Mouse (Mus musculus): ENCODE data around the gene Plekha1. TPM values are rescaled to one million over a fixed set of nuclear protein-coding genes. Genes with fewer than 3 reads are reported as not detected.
A peak's percentile ranks its signal among the peaks of the same experiment; 100 is the strongest.

Gene Plekha1
- polyA plus RNA-seq, 1 experiment, result 157 TPM

GRCm38 (mm10) chr7:130862501-130862900, 3.1 kb upstream of the Plekha1 start:
- TF ChIP-seq CTCF (IDR thresholded peaks at IDR 0.05; ENCODE audit: borderline replicate concordance, extremely low read depth, insufficient read depth, insufficient read length), result no peak
- no peak for TF ChIP-seq POLR2A (IDR thresholded peaks at IDR 0.05; ENCODE audit: borderline replicate concordance, extremely low read depth, insufficient read depth, insufficient read length, poor library complexity, severe bottlenecking)
- DNase-seq (ENCODE audit: low read depth), result peak; percentile 72

- DNase-seq (ENCODE audit: low read depth), result no peak
- TF ChIP-seq POLR2A (IDR thresholded peaks at IDR 0.05; ENCODE audit: borderline replicate concordance, extremely low read depth, insufficient read depth, insufficient read length, poor library complexity, severe bottlenecking), result no peak
- TF ChIP-seq CTCF (IDR thresholded peaks at IDR 0.05; ENCODE audit: borderline replicate concordance, extremely low read depth, insufficient read depth, insufficient read length), result no peak
Observed at GRCm38 (mm10) chr7:130864711-130865110, 845 bp upstream of the Plekha1 start.

DNA sequence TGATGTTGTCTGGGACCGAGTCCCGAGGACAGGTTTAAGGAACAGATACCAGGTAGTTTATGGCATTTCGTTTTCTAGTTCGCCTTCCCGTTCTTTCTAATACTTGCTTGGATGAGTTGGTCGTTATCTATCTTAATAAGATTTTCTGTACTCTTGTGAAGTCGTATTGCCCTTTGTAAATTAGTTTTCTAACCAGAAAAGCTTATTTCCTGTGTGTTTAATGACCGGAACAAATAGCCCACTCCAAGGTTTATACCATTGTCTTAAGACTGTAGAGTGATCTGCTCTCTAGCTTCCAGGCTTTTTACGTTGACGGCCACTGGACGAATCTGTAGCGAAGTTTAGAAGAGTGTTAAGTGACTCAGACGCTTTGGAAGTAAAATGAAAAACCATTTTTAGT, 1.1 kb downstream of the Plekha1 start:
- no peak for DNase-seq (ENCODE audit: low read depth)
- no peak for TF ChIP-seq POLR2A (IDR thresholded peaks at IDR 0.05; ENCODE audit: borderline replicate concordance, extremely low read depth, insufficient read depth, insufficient read length, poor library complexity, severe bottlenecking)
- no peak for TF ChIP-seq CTCF (IDR thresholded peaks at IDR 0.05; ENCODE audit: borderline replicate concordance, extremely low read depth, insufficient read depth, insufficient read length)

GRCm38 (mm10) chr7:130867256-130867655, 1.7 kb downstream of the Plekha1 start:
- no peak for TF ChIP-seq POLR2A (IDR thresholded peaks at IDR 0.05; ENCODE audit: borderline replicate concordance, extremely low read depth, insufficient read depth, insufficient read length, poor library complexity, severe bottlenecking)
- TF ChIP-seq CTCF (IDR thresholded peaks at IDR 0.05; ENCODE audit: borderline replicate concordance, extremely low read depth, insufficient read depth, insufficient read length), result no peak
- peak; percentile 19 for DNase-seq (ENCODE audit: low read depth)

GRCm38 (mm10) chr7:130884161-130884560, 18.6 kb downstream of the Plekha1 start:
- DNase-seq (ENCODE audit: low read depth), result no peak
- TF ChIP-seq CTCF (IDR thresholded peaks at IDR 0.05; ENCODE audit: borderline replicate concordance, extremely low read depth, insufficient read depth, insufficient read length) (no peak), POLR2A (IDR thresholded peaks at IDR 0.05; ENCODE audit: borderline replicate concordance, extremely low read depth, insufficient read depth, insufficient read length, poor library complexity, severe bottlenecking) (no peak)

- no peak for TF ChIP-seq POLR2A (IDR thresholded peaks at IDR 0.05; ENCODE audit: borderline replicate concordance, extremely low read depth, insufficient read depth, insufficient read length, poor library complexity, severe bottlenecking)
- no peak for TF ChIP-seq CTCF (IDR thresholded peaks at IDR 0.05; ENCODE audit: borderline replicate concordance, extremely low read depth, insufficient read depth, insufficient read length)
- no peak for DNase-seq (ENCODE audit: low read depth)
Observed at GRCm38 (mm10) chr7:130886246-130886645, 20.7 kb downstream of the Plekha1 start.

GRCm38 (mm10) chr7:130887946-130888345, 22.4 kb downstream of the Plekha1 start:
- TF ChIP-seq CTCF (IDR thresholded peaks at IDR 0.05; ENCODE audit: borderline replicate concordance, extremely low read depth, insufficient read depth, insufficient read length) (no peak), POLR2A (IDR thresholded peaks at IDR 0.05; ENCODE audit: borderline replicate concordance, extremely low read depth, insufficient read depth, insufficient read length, poor library complexity, severe bottlenecking) (no peak)
- peak; percentile 23 for DNase-seq (ENCODE audit: low read depth)

DNA sequence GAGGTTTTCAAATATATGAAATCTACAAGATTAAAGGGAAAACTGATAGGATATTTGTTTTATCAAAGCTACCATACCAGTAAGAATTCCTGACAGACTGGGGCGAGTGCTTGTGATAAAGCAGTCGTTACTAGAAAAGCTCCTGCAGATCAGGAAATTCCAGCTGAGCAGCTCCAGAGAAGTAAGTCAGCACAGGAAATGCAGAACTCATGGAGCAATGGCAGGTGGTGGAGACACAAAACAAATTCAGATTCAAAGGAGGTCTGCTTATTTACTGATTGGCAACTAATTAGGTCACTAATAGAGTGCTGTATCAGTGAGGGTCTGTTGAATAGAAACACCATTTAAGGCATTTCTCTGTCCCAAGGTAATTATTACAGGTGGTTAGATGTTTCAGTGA, 25.3 kb downstream of the Plekha1 start:
- no peak for TF ChIP-seq CTCF (IDR thresholded peaks at IDR 0.05; ENCODE audit: borderline replicate concordance, extremely low read depth, insufficient read depth, insufficient read length)
- no peak for TF ChIP-seq POLR2A (IDR thresholded peaks at IDR 0.05; ENCODE audit: borderline replicate concordance, extremely low read depth, insufficient read depth, insufficient read length, poor library complexity, severe bottlenecking)
- DNase-seq (ENCODE audit: low read depth), result no peak

GRCm38 (mm10) chr7:130892973-130893372, 27.4 kb downstream of the Plekha1 start:
- TF ChIP-seq POLR2A (IDR thresholded peaks at IDR 0.05; ENCODE audit: borderline replicate concordance, extremely low read depth, insufficient read depth, insufficient read length, poor library complexity, severe bottlenecking) (no peak), CTCF (IDR thresholded peaks at IDR 0.05; ENCODE audit: borderline replicate concordance, extremely low read depth, insufficient read depth, insufficient read length) (no peak)
- DNase-seq (ENCODE audit: low read depth), result no peak

- TF ChIP-seq CTCF (IDR thresholded peaks at IDR 0.05; ENCODE audit: borderline replicate concordance, extremely low read depth, insufficient read depth, insufficient read length) (no peak), POLR2A (IDR thresholded peaks at IDR 0.05; ENCODE audit: borderline replicate concordance, extremely low read depth, insufficient read depth, insufficient read length, poor library complexity, severe bottlenecking) (no peak)
- DNase-seq (ENCODE audit: low read depth), result no peak
Observed at GRCm38 (mm10) chr7:130894931-130895617, 29.5 kb downstream of the Plekha1 start.

DNA sequence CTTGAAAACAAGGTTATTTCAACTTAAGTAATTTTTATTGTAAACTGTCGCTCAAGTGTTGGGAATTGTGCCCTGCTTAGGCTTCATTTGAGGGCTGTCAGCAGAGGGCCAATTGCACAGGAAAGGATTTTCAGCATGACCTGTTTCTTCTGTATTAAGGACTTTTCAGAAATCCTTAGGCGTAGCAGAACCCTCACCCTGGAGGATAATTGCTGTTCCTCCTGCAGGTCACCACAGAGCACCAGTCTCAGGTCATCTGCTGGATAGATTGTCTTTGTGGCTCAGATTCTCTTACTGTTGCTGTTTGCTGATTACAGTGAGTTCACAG, 30.0 kb downstream of the Plekha1 start:
- peak; percentile 14 for DNase-seq (ENCODE audit: low read depth)
- TF ChIP-seq CTCF (IDR thresholded peaks at IDR 0.05; ENCODE audit: borderline replicate concordance, extremely low read depth, insufficient read depth, insufficient read length) (no peak), POLR2A (IDR thresholded peaks at IDR 0.05; ENCODE audit: borderline replicate concordance, extremely low read depth, insufficient read depth, insufficient read length, poor library complexity, severe bottlenecking) (no peak)

DNA sequence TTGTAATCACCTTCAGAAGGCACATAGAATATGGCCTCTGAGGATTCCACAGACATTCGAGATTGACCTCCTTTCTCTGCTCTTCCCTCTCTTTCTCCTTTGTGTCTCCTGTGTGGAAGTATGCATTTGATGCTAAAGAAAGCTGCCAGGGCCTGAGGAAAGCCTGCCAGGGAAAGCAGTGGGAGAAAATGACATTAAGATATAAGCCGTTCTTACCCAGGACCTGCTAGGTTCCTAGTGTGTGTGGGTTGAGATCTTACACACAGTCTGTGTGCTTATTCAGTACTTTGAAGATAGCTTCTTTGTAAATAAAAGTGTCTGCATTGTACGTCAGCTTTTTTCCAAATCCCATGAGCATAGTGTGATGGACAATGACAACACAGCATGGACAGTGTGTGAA, 30.5 kb downstream of the Plekha1 start:
- TF ChIP-seq CTCF (IDR thresholded peaks at IDR 0.05; ENCODE audit: borderline replicate concordance, extremely low read depth, insufficient read depth, insufficient read length), result no peak
- no peak for TF ChIP-seq POLR2A (IDR thresholded peaks at IDR 0.05; ENCODE audit: borderline replicate concordance, extremely low read depth, insufficient read depth, insufficient read length, poor library complexity, severe bottlenecking)
- DNase-seq (ENCODE audit: low read depth), result no peak
